Mouse (Mus musculus): ENCODE measurements around the gene Il4. TPM values are rescaled to one million over a fixed set of nuclear protein-coding genes. Genes with fewer than 3 reads are reported as not detected.
A peak's percentile ranks its signal among the peaks of the same experiment; 100 is the strongest.

The Il4 gene
- polyA plus RNA-seq, 1 experiment from 2014 or later, result 1.4 TPM

DNA sequence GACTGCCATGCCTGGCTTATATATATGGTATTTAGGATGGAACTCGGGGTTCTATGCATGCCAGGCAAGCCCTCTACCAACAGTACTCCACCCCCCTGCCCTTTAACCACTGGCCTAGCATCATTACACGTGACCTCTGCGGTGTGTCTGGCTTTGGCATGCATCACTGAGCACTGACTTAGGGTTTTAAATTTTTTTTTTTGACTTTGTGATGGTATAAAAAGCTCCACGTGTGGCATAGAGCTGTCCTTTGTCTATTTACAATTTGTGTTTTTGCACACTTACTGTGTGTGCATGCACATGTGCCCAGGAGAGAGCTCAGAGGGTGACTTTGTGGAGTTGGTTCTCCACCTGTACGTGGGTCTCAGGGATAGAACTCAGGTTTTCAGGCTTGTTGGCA is 25.5 kb upstream of the Il4 start:
- no peak for ATAC-seq (ENCODE audit: low read depth)
- Histone ChIP-seq H3K4me1 (replicated peaks; ENCODE audit: control insufficient read depth, insufficient read depth, low read length) (no peaks in the 10 kb centered on the region), H3K4me2 (ENCODE audit: low read depth, low read length) (no peak overlapping the region), H3K27ac (ENCODE audit: low read length) (no peak overlapping the region), H3K9me3 (ENCODE audit: control insufficient read depth, low read length) (no peaks in the 10 kb centered on the region), H3K4me3 (ENCODE audit: low read length) (no peak overlapping the region), H3K36me3 (ENCODE audit: control insufficient read depth, insufficient read depth, low read length) (no peaks in the 10 kb centered on the region), H3K27me3 (ENCODE audit: control insufficient read depth, insufficient read depth, low read depth, low read length) (no peaks in the 10 kb centered on the region), H3K9ac (ENCODE audit: low read length) (no peak overlapping the region)
- WGBS, result 75% methylated on average over 5 of the region's 5 CpGs

GRCm38 (mm10) chr11:53642744-53643279 is 24.3 kb upstream of the Il4 start:
- Histone ChIP-seq H3K4me1 (replicated peaks; ENCODE audit: control insufficient read depth, insufficient read depth, low read length) (no peaks in the 10 kb centered on the region), H3K36me3 (ENCODE audit: control insufficient read depth, insufficient read depth, low read length) (no peaks in the 10 kb centered on the region), H3K9me3 (ENCODE audit: control insufficient read depth, low read length) (no peaks in the 10 kb centered on the region), H3K4me2 (ENCODE audit: low read depth, low read length) (no peak overlapping the region), H3K4me3 (ENCODE audit: low read length) (no peak overlapping the region), H3K27ac (ENCODE audit: low read length) (no peak overlapping the region), H3K27me3 (ENCODE audit: control insufficient read depth, insufficient read depth, low read depth, low read length) (no peaks in the 10 kb centered on the region), H3K9ac (ENCODE audit: low read length) (no peak overlapping the region)
- 69% methylated on average over 12 of the region's 12 CpGs for WGBS
- no peak for ATAC-seq (ENCODE audit: low read depth)

DNA sequence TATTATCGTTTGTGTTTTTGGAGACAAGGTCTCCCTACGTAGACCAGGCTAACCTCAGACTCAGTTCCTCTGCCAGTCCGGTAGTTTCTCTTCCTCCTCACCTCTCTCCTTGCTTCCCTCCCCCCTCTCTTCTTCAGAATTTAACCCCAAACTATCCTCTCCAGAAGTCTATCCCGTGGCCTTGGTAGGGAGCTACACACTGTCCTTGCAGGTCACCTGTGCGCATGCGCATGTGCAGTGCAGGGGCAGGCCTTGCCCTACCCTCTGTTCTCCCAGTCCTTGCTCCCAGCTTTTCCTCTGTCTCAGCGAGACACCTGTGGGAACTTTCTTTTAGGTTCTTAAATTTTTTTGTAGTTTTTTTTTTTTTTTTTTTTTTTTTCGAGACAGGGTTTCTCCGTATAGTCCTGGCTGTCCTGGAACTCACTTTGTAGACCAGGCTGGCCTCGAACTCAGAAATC is 19.4 kb upstream of the Il4 start:
- Histone ChIP-seq H3K36me3 (ENCODE audit: control insufficient read depth, insufficient read depth, low read length) (no peaks in the 10 kb centered on the region), H3K4me1 (replicated peaks; ENCODE audit: control insufficient read depth, insufficient read depth, low read length) (peaks cover 7% of the 10 kb centered on the region), H3K9me3 (ENCODE audit: control insufficient read depth, low read length) (no peaks in the 10 kb centered on the region), H3K4me3 (ENCODE audit: low read length) (no peak overlapping the region), H3K27me3 (ENCODE audit: control insufficient read depth, insufficient read depth, low read depth, low read length) (peaks cover 9% of the 10 kb centered on the region), H3K9ac (ENCODE audit: low read length) (no peak overlapping the region), H3K4me2 (ENCODE audit: low read depth, low read length) (no peak overlapping the region), H3K27ac (ENCODE audit: low read length) (no peak overlapping the region)
- WGBS, result 69% methylated on average over 10 of the region's 10 CpGs
- no peak for ATAC-seq (ENCODE audit: low read depth)

- Histone ChIP-seq H3K27me3 (ENCODE audit: control insufficient read depth, insufficient read depth, low read depth, low read length) (peaks cover 9% of the 10 kb centered on the region), H3K27ac (ENCODE audit: low read length) (no peak overlapping the region), H3K36me3 (ENCODE audit: control insufficient read depth, insufficient read depth, low read length) (no peaks in the 10 kb centered on the region), H3K4me1 (replicated peaks; ENCODE audit: control insufficient read depth, insufficient read depth, low read length) (peaks cover 7% of the 10 kb centered on the region), H3K9me3 (ENCODE audit: control insufficient read depth, low read length) (no peaks in the 10 kb centered on the region), H3K4me2 (ENCODE audit: low read depth, low read length) (peak overlapping the region; percentile 30), H3K4me3 (ENCODE audit: low read length) (no peak overlapping the region), H3K9ac (ENCODE audit: low read length) (no peak overlapping the region)
- 22% methylated on average over 21 of the region's 21 CpGs for WGBS
- no peak for ATAC-seq (ENCODE audit: low read depth)
Measured at GRCm38 (mm10) chr11:53637046-53637802, 18.8 kb upstream of the Il4 start.

GRCm38 (mm10) chr11:53636183-53636646 is 17.7 kb upstream of the Il4 start:
- H3K4me3 ChIP-seq (ENCODE audit: low read length), result peak overlapping the region; percentile 43
- peak overlapping the region; percentile 79 for H3K4me2 ChIP-seq (ENCODE audit: low read depth, low read length)
- H3K36me3 ChIP-seq (ENCODE audit: control insufficient read depth, insufficient read depth, low read length), result no peaks in the 10 kb centered on the region
- H3K27ac ChIP-seq (ENCODE audit: low read length), result no peak overlapping the region
- peaks cover 9% of the 10 kb centered on the region for H3K27me3 ChIP-seq (ENCODE audit: control insufficient read depth, insufficient read depth, low read depth, low read length)
- peaks cover 7% of the 10 kb centered on the region for H3K4me1 ChIP-seq (replicated peaks; ENCODE audit: control insufficient read depth, insufficient read depth, low read length)
- ATAC-seq (ENCODE audit: low read depth), result peak; percentile 51; the same call in 1 of the 2 replicates
- H3K9me3 ChIP-seq (ENCODE audit: control insufficient read depth, low read length), result no peaks in the 10 kb centered on the region
- WGBS, result 2% methylated on average over 40 of the region's 40 CpGs
- H3K9ac ChIP-seq (ENCODE audit: low read length), result peak overlapping the region; percentile 50; the same call in 1 of the 2 replicates

- peak overlapping the region; percentile 79 for H3K4me2 ChIP-seq (ENCODE audit: low read depth, low read length)
- H3K9me3 ChIP-seq (ENCODE audit: control insufficient read depth, low read length), result no peaks in the 10 kb centered on the region
- H3K4me1 ChIP-seq (replicated peaks; ENCODE audit: control insufficient read depth, insufficient read depth, low read length), result peaks cover 7% of the 10 kb centered on the region
- no peaks in the 10 kb centered on the region for H3K36me3 ChIP-seq (ENCODE audit: control insufficient read depth, insufficient read depth, low read length)
- H3K27ac ChIP-seq (ENCODE audit: low read length), result no peak overlapping the region
- H3K4me3 ChIP-seq (ENCODE audit: low read length), result peak overlapping the region; percentile 43
- peak overlapping the region; percentile 50; the same call in 1 of the 2 replicates for H3K9ac ChIP-seq (ENCODE audit: low read length)
- H3K27me3 ChIP-seq (ENCODE audit: control insufficient read depth, insufficient read depth, low read depth, low read length), result peaks cover 9% of the 10 kb centered on the region
- 39% methylated on average over 9 of the region's 9 CpGs for WGBS
- ATAC-seq (ENCODE audit: low read depth), result no peak
Measured at GRCm38 (mm10) chr11:53635590-53636182, 17.2 kb upstream of the Il4 start.

DNA sequence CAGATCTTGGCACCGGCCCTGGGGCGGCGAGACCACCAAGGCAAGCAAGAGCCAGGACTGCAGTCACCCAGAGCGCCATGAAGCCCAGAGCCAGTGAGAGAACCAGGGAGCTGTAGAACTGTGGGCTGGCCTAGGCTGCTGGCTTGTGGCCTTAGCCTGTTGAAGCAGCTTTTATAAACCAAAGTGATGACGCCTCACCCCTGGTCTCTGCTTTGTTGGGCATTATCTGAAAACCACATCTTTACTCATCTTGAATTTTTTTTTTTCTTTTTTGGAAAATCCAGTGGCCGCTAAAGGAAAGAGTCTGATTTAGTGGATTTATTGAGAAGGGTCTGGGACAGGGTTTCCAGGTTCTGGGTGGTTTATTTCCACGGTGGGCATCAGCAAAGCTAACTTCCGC is 16.1 kb upstream of the Il4 start, which contains the start of gene Il13:
Gene Il13, minus strand, starts transcription at position 147 of the 400 bp plus-strand sequence.
- Histone ChIP-seq H3K4me2 (ENCODE audit: low read depth, low read length) (no peak within 1 kb of the TSS), H3K4me1 (replicated peaks; ENCODE audit: control insufficient read depth, insufficient read depth, low read length) (peaks cover 7% of the 10 kb centered on the region), H3K9ac (ENCODE audit: low read length) (no peak within 1 kb of the TSS), H3K27me3 (ENCODE audit: control insufficient read depth, insufficient read depth, low read depth, low read length) (peaks cover 9% of the 10 kb centered on the region), H3K9me3 (ENCODE audit: control insufficient read depth, low read length) (no peaks in the 10 kb centered on the region), H3K36me3 (ENCODE audit: control insufficient read depth, insufficient read depth, low read length) (no peaks in the 10 kb centered on the region), H3K4me3 (ENCODE audit: low read length) (no peak within 1 kb of the TSS), H3K27ac (ENCODE audit: low read length) (no peak within 1 kb of the TSS)
- WGBS, result 92% methylated on average over 8 of the region's 8 CpGs
- ATAC-seq (ENCODE audit: low read depth), result no peak

DNA sequence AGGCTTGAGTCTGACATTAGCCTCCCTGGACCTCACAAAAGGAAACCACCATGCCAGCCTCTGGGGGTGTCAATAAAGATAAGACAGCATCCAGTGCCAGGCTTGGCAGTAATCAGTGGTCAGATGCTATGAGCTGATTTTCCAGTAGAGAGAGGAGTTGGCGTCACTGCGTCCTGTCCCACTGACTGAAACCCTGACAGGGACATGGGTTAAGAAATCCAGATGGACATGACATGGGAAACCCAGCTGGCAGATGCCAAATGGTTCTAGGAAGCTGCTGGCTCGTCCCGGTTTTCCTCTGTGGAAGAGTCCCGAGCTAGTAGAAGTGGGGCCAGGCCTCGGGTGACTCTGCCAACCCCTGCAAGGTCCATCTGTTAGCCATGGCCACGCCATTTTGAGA is 15.2 kb upstream of the Il4 start:
- H3K9me3 ChIP-seq (ENCODE audit: control insufficient read depth, low read length), result no peaks in the 10 kb centered on the region
- 74% methylated on average over 7 of the region's 7 CpGs for WGBS
- H3K4me2 ChIP-seq (ENCODE audit: low read depth, low read length), result no peak overlapping the region
- no peak overlapping the region for H3K4me3 ChIP-seq (ENCODE audit: low read length)
- H3K27ac ChIP-seq (ENCODE audit: low read length), result no peak overlapping the region
- no peak overlapping the region for H3K9ac ChIP-seq (ENCODE audit: low read length)
- H3K4me1 ChIP-seq (replicated peaks; ENCODE audit: control insufficient read depth, insufficient read depth, low read length), result peaks cover 7% of the 10 kb centered on the region
- H3K27me3 ChIP-seq (ENCODE audit: control insufficient read depth, insufficient read depth, low read depth, low read length), result peaks cover 9% of the 10 kb centered on the region
- H3K36me3 ChIP-seq (ENCODE audit: control insufficient read depth, insufficient read depth, low read length), result no peaks in the 10 kb centered on the region
- ATAC-seq (ENCODE audit: low read depth), result no peak

DNA sequence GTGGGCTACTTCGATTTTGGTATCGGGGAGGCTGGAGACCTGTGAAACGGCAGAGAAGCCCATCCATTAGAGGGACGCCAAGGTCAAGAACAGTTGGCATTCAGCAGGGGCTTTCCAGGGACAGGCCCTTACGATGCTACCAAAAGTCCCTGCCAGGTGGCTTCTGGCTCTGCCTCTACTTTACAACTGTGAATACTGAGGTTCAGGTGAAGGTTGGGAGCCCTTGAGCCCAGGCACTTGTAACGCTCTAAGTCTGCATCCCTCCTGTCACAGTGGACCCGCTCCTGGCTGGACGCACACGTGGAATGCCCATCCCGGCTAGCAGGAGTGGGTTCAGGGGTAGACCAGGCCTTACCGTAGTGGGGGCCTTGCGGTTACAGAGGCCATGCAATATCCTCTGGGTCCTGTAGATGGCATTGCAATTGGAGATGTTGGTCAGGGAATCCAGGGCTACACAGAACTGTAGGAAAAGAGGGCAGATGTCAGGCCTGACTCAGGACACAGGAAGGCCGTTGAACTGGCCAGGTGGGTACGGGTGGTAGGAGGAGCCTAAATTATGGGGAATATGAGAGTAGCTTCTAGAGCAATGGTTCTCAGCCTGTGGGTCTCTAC is 13.8 kb upstream of the Il4 start:
- Histone ChIP-seq H3K27me3 (ENCODE audit: control insufficient read depth, insufficient read depth, low read depth, low read length) (peaks cover 9% of the 10 kb centered on the region), H3K27ac (ENCODE audit: low read length) (no peak overlapping the region), H3K4me1 (replicated peaks; ENCODE audit: control insufficient read depth, insufficient read depth, low read length) (peaks cover 7% of the 10 kb centered on the region), H3K9ac (ENCODE audit: low read length) (no peak overlapping the region), H3K4me2 (ENCODE audit: low read depth, low read length) (no peak overlapping the region), H3K36me3 (ENCODE audit: control insufficient read depth, insufficient read depth, low read length) (no peaks in the 10 kb centered on the region), H3K4me3 (ENCODE audit: low read length) (no peak overlapping the region), H3K9me3 (ENCODE audit: control insufficient read depth, low read length) (no peaks in the 10 kb centered on the region)
- 74% methylated on average over 14 of the region's 14 CpGs for WGBS
- ATAC-seq (ENCODE audit: low read depth), result no peak

Data from lung, embryonic 16.5 days (tissue).